Mouse (Mus musculus) thymus, adult 2 months (tissue): Measurements from ENCODE around the gene Ensa. TPM values are rescaled to one million over a fixed set of nuclear protein-coding genes. Genes with fewer than 3 reads are reported as not detected.

Source experiments
- DNase-seq: peaks from one replicate; pipeline ENCODE4 v3.0.0; 2021
- H3K27ac ChIP-seq: fragments of 200-500 bp; 2 replicates; pipeline ENCODE4 v1.5.1; 2012; ENCODE audit warnings: low read length, control low read depth; ENCODE audit not compliant: control insufficient read depth, insufficient read depth
- H3K27me3 ChIP-seq: fragments of 200-500 bp; 2 replicates; pipeline ENCODE4 v1.6.1; 2012; ENCODE audit warnings: mild to moderate bottlenecking, low read length, moderate library complexity, mixed read lengths; ENCODE audit not compliant: control insufficient read depth, insufficient read depth
- H3K36me3 ChIP-seq: fragments of 200-500 bp; 2 replicates; pipeline ENCODE4 v1.6.1; 2012; ENCODE audit warnings: mild to moderate bottlenecking, low read length, moderate library complexity; ENCODE audit not compliant: control insufficient read depth, insufficient read depth
- H3K4me1 ChIP-seq: fragments of 200-500 bp; replicated peaks from 2 replicates; pipeline ENCODE4 v1.6.1; 2012; ENCODE audit warnings: low read length; ENCODE audit not compliant: control insufficient read depth, insufficient read depth
- H3K4me3 ChIP-seq: fragments of 200-500 bp; 2 replicates; pipeline ENCODE4 v1.5.1; 2012; ENCODE audit warnings: mild to moderate bottlenecking, low read length, control low read depth, moderate library complexity; ENCODE audit not compliant: control insufficient read depth, insufficient read depth
- CTCF ChIP-seq: fragments of 200-500 bp; IDR thresholded peaks from 2 replicates; pipeline ENCODE4 v1.5.1; 2012; ENCODE audit warnings: mild to moderate bottlenecking, control low read depth, low read length, moderate library complexity, borderline replicate concordance; ENCODE audit not compliant: control insufficient read depth, poor library complexity, insufficient read depth; ENCODE audit errors: extremely low read depth
- POLR2A ChIP-seq: fragments of 200-500 bp; IDR thresholded peaks from 2 replicates; pipeline ENCODE4 v1.6.1; 2012; ENCODE audit warnings: mild to moderate bottlenecking, low read length, control low read depth, moderate library complexity; ENCODE audit not compliant: control insufficient read depth, poor library complexity, insufficient read depth; ENCODE audit errors: extremely low read depth
- WGBS: fragments of 180-500 bp; shearing (Covaris S2); methylation state at CpG from one replicate; pipeline ENCODE4 v1.1.7; 2018; 5-methylcytosine and 5-hydroxymethylcytosine counted together
- polyA plus RNA-seq: library from polyadenylated mRNA; depleted of rRNA; stranded (reverse); fragments of >200 nt; gene quantifications from 2 replicates; pipeline ENCODE4 v1.2.3, GENCODE M21; 2012

The Ensa gene
- polyA plus RNA-seq, 1 experiment: 18.3 TPM

DNA sequence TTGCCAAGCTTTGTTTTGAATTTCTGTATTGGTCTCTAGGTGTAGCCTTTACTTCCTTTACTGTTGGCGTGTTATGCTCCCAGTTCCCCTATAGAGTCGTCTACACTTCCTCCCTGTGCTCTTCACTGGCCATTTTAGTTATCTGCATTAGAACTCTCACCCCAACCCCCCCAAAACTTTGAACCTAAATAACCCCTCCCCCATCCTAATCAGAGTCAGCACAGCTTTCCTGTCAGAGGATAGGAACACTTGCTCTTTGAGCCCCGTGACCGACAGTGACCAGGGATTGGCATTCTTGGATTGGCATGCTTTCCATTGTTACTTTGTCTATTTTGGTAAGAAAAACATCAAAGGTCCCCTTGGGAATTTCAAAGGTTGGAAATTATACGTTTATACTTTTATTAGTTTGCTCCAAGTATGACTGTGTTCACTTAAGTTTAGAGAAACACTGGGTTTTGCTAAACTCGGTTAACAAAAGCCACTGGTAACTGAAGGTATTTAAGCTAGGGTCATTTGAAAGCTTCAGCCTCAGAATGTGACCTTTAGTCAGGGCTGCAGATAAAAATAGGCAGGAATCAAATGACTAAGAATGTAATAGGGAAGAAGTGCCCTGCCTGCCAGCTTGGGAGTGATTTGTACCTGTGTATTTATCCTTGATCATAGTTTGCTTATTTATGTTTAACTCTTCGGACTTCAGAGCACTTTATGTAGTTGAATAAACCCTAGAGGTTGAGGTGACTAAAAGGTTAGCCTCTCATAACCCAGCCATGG is 37.3 kb downstream of the Ensa start:
- H3K4me1 ChIP-seq: peaks cover 34% of the 10 kb centered on the region
- peaks cover 48% of the 10 kb centered on the region for H3K36me3 ChIP-seq
- no peak overlapping the region; the same call in 1 of the 2 replicates for H3K27ac ChIP-seq
- H3K27me3 ChIP-seq: no peaks in the 10 kb centered on the region
- H3K4me3 ChIP-seq: no peak overlapping the region; the same call in 1 of the 2 replicates
- 42% methylated on average over 7 of the region's 7 CpGs for WGBS
- no peak for DNase-seq
- no peak for TF ChIP-seq POLR2A
- TF ChIP-seq CTCF: no peak

DNA sequence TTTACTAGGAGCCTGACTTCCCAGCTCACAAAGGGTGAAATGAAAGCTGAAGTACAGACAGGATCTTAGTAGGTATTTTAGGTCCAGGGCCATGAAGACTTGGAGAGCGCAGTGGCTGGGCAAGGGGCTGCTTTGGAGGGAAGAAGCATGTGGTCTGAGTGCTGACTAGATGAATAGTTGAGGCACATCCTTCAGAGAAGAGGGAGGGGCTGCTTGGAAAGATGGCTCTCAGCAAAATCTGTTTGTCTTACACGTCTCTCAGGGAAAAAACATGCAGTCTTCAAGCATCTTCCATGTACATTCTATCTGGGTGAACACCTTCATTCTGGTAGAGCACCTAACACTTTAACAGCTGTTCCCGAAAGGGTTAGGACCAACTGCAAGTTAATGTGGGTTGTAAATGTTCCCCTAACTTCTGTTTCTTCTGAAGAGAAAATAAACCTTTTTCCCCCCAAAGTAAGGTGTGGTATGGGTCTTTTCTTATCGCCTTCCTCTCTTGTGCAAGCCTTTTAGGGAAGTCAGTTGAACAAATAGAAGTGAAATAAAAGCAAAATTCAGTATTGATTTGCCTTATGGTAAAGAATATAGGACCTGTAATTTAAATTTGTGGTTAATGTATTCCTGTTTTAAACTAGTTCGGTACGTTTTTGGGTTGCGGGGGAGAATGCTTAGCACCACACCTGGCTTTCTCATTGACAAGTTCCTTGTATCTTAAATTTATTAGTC is 38.1 kb downstream of the Ensa start:
- Histone ChIP-seq H3K4me3 (no peak overlapping the region; the same call in 1 of the 2 replicates), H3K4me1 (peaks cover 37% of the 10 kb centered on the region), H3K27ac (peak overlapping the region; percentile 62), H3K27me3 (no peaks in the 10 kb centered on the region), H3K36me3 (peaks cover 48% of the 10 kb centered on the region)
- no peak for DNase-seq
- TF ChIP-seq POLR2A: no peak
- TF ChIP-seq CTCF: no peak
- 58% methylated on average over 7 of the region's 7 CpGs for WGBS

DNA sequence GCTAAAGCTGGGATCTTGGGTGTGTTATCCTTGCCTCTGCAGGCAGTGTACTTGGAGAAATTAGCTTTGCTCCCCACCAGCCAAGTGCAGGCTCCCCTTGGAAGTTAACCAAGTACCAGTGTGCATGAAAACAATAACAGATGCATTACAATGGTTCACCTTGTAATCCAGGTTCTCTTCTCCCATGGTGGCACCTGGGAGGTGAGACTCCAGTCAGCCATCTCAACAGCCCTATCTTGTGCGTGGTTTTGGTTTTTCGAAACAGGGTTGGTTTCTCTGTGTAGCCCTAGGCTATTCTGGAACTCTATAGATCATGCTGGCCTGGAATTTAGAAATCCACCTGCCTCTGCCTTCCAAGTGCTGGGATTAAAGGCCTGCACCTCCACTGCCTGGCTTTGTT is 38.7 kb downstream of the Ensa start:
- TF ChIP-seq POLR2A: no peak
- TF ChIP-seq CTCF: no peak
- no peaks in the 10 kb centered on the region for H3K27me3 ChIP-seq
- peaks cover 43% of the 10 kb centered on the region for H3K4me1 ChIP-seq
- peaks cover 48% of the 10 kb centered on the region for H3K36me3 ChIP-seq
- DNase-seq: no peak
- 68% methylated on average over 2 of the region's 2 CpGs for WGBS
- H3K4me3 ChIP-seq: no peak overlapping the region
- H3K27ac ChIP-seq: peak overlapping the region; percentile 43; the same call in 1 of the 2 replicates

DNA sequence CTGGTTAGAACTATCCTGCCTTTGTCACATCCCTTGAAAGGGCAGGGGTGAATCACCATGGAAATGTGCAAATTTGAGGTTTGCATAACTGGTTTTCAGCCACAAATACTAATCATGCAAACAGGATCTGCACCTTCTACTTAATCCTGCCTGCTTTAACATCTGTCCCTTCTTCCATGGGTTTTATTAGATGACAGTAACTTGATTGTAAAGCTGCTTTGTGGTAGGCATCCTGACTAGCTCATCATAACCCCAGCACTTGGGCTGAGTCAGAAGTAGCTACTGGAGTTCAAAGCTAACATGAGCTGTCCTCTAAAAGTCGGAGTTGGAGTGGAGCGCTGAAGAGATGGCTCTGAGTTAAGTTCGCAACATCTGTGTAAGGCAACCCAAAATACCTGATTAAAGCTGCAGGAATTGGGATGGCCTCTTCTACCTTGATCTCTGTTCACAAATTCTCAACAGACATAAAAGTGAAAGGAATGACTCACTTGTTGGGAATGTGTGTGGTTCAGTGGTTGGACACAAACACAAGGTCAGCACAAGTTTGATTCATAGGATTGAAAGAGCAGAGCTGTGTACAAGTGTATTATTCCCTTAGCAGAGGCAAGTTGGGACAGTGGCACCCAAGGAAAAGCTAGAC is 39.3 kb downstream of the Ensa start:
- Histone ChIP-seq H3K4me1 (peaks cover 47% of the 10 kb centered on the region), H3K36me3 (peaks cover 48% of the 10 kb centered on the region), H3K27ac (no peak overlapping the region; the same call in 1 of the 2 replicates), H3K4me3 (no peak overlapping the region), H3K27me3 (no peaks in the 10 kb centered on the region)
- no peak for DNase-seq
- TF ChIP-seq POLR2A (no peak), CTCF (no peak)
- 84% methylated on average over 3 of the region's 3 CpGs for WGBS

DNA sequence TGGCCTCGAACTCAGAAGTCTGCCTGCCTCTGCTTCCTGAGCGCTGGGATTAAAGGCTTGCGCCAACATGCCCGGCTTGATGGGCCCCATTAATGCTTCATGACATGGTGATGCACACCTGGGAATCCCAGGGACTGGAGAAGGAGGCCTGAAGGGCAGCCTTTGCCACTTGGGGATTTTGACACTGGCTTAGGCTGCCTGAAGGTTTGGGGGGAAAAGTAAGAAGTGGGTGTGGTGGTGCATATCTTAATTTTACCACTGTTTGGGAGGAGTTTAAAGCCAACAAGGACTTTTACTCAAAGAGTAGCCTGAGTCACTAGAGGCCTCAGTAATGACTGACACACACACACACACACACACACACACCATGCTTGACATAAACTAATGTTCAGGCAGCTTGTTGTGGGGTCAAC is 40.2 kb downstream of the Ensa start:
- no peak overlapping the region for H3K4me3 ChIP-seq
- TF ChIP-seq CTCF: no peak
- TF ChIP-seq POLR2A: no peak
- H3K27ac ChIP-seq: peak overlapping the region; percentile 65
- peaks cover 48% of the 10 kb centered on the region for H3K36me3 ChIP-seq
- H3K4me1 ChIP-seq: peaks cover 55% of the 10 kb centered on the region
- WGBS: 84% methylated on average over 4 of the region's 4 CpGs
- DNase-seq: no peak
- H3K27me3 ChIP-seq: no peaks in the 10 kb centered on the region

DNA sequence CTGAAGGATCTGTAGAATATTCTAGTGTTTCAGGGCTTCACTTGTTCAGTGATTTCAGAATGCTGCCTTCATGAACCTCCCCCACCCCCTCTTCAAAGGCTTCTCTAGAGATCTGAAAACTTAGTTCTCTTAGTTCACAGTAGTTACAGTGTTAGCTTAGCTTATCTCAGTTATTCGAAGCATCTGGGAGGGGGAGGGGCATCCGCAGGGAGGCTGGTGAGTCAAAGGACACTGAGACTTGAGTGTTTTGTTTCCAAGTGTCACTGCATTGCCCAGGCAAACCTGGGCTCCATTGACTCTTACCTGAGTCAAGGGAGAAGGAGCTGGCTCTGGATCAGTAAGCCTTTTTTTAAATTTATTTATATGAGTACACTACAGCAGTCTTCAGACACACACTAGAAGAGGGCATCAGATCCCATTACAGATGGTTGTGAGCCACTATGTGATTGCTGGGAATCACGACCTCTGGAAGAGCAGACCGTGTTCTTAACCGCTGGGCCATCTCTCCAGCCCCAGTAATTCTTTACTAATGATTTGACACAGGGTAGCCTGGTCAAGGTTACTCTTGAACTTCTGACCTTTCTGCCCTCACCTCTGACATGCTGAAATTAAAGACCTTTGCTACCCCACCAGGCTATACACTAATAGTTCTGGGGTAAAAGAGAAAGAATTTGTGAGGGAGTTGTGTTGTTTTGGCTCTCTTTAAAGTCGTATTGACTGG is 41.5 kb downstream of the Ensa start:
- Histone ChIP-seq H3K36me3 (peaks cover 35% of the 10 kb centered on the region), H3K27me3 (no peaks in the 10 kb centered on the region), H3K4me3 (no peak overlapping the region), H3K27ac (peak overlapping the region; percentile 60), H3K4me1 (peaks cover 56% of the 10 kb centered on the region)
- WGBS: 62% methylated on average over 6 of the region's 6 CpGs
- peak; percentile 81 for DNase-seq
- TF ChIP-seq POLR2A (no peak), CTCF (no peak)
